Mouse (Mus musculus) erythroblast, embryonic 14.5 days (primary cell): ENCODE results near the gene Hipk2. TPM values are rescaled to one million over a fixed set of nuclear protein-coding genes. Genes with fewer than 3 reads are reported as not detected.

Experiments
- H3K27me3 ChIP-seq: 2 replicates; pipeline ENCODE4 v1.6.1; 2012; ENCODE audit warnings: inconsistent platforms; ENCODE audit not compliant: control insufficient read depth
- H3K36me3 ChIP-seq: 2 replicates; pipeline ENCODE4 v1.6.1; 2012; ENCODE audit warnings: mild to moderate bottlenecking, inconsistent platforms; ENCODE audit not compliant: control insufficient read depth
- H3K4me1 ChIP-seq: 2 replicates; pipeline ENCODE4 v1.6.1; 2012; ENCODE audit warnings: inconsistent platforms; ENCODE audit not compliant: control insufficient read depth
- H3K4me3 ChIP-seq: replicated peaks from 2 replicates; pipeline ENCODE3; 2012; ENCODE audit warnings: moderate library complexity, mild to moderate bottlenecking, inconsistent platforms
- H3K9me3 ChIP-seq: 2 replicates; pipeline ENCODE4 v1.6.1; 2012; ENCODE audit warnings: low read length, inconsistent platforms, mixed read lengths; ENCODE audit not compliant: control insufficient read depth
- GATA1 ChIP-seq: IDR thresholded peaks from 2 replicates; pipeline ENCODE4 v1.6.1; 2012; ENCODE audit warnings: low read length, inconsistent platforms, mixed read lengths
- TAL1 ChIP-seq: IDR thresholded peaks from 3 replicates; pipeline ENCODE4 v1.6.1; 2012; ENCODE audit warnings: low read length, inconsistent platforms, mixed read lengths
- polyA plus RNA-seq: library from polyadenylated mRNA; stranded (reverse); fragments of >175 nt; gene quantifications from 2 replicates; pipeline ENCODE4 v1.2.3, GENCODE M21; 2012

The Hipk2 gene
- polyA plus RNA-seq, 1 experiment = 16.6 TPM

DNA sequence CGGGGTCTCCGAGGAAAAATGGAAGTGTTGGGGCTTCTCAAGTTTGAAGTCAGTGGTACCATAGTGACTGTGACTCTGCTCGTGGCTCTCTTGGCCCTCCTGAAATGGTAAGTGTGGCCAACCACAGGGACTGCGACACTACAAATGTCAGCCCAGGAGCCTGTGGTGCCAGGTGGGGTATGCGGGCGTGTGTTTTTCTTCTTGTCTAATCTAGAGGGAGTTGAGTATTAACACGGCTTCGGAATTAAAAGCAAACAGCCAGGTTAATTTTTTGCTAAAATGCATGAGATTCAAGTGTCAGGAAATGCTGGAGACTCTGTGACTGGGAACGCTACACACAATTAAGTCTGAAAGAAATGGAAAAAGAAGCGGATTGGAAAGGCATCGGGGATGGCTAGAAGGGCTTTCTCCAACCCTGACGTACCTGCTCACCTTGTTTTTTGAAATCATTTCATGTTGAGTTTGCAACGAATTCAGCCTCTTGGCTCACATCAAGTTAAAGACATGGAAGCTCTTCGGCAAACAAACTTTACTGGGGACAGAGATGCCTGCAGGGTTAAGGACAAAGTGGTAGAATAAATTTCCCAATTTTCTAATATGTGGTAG is 43.3 kb upstream of the Hipk2 start:
- Histone ChIP-seq H3K9me3 (no peaks in the 10 kb centered on the region), H3K27me3 (no peaks in the 10 kb centered on the region), H3K4me3 (peak overlapping the region; percentile 32), H3K4me1 (peaks cover 100% of the 10 kb centered on the region), H3K36me3 (peaks cover 51% of the 10 kb centered on the region)
- no peak for TF ChIP-seq TAL1
- TF ChIP-seq GATA1 = no peak

GRCm38 (mm10) chr6:38918728-38919127 is 42.8 kb upstream of the Hipk2 start:
- Histone ChIP-seq H3K4me1 (peaks cover 100% of the 10 kb centered on the region), H3K9me3 (no peaks in the 10 kb centered on the region), H3K27me3 (no peaks in the 10 kb centered on the region), H3K36me3 (peaks cover 56% of the 10 kb centered on the region), H3K4me3 (peak overlapping the region; percentile 37)
- TF ChIP-seq TAL1 (no peak), GATA1 (no peak)

DNA sequence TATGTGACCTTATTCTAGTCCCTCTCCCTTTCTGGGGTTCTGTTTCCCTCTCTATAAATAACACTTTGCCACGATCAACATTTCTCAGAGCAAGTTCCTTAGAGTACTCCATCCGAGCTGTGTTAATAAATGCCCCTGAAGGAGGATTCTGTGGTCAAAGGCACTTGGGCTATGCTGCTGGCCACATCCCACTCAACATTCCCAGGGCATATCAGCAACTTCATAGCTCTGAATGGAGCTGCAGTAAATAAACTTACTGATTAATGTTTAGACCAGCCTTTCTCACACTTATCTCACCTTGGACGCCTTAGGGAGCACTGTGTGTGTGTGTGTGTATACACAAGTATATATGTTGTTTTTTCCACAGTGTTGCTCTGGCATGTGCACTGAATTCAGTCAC is 41.5 kb upstream of the Hipk2 start:
- TF ChIP-seq GATA1 (no peak), TAL1 (no peak)
- Histone ChIP-seq H3K27me3 (no peaks in the 10 kb centered on the region), H3K9me3 (no peaks in the 10 kb centered on the region), H3K4me3 (peak overlapping the region; percentile 35), H3K4me1 (peaks cover 100% of the 10 kb centered on the region), H3K36me3 (peaks cover 62% of the 10 kb centered on the region)

DNA sequence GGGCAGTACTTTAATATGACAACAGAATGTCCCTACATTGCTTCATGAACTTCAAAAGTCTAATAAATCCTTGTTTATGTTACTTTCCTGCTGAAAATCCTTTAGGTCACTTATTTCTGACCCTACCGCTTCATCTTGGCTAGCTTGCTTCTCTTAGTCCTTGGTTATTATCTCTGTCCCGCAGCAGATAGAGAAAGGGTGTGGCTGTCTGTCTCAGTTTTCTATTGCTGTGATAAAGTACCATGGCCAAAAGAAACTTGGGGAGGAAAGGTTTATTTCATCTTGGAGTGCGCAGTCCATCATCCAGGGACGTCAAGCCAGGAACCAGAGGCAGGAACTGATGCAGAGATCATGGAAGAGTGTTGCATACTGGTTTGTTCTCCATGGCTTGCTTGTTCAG is 40.6 kb upstream of the Hipk2 start:
- H3K4me1 ChIP-seq = peaks cover 100% of the 10 kb centered on the region
- H3K4me3 ChIP-seq = peak overlapping the region; percentile 35
- no peaks in the 10 kb centered on the region for H3K27me3 ChIP-seq
- peak; percentile 87 for TF ChIP-seq GATA1
- TF ChIP-seq TAL1 = peak; percentile 75
- peaks cover 59% of the 10 kb centered on the region for H3K36me3 ChIP-seq
- no peaks in the 10 kb centered on the region for H3K9me3 ChIP-seq

DNA sequence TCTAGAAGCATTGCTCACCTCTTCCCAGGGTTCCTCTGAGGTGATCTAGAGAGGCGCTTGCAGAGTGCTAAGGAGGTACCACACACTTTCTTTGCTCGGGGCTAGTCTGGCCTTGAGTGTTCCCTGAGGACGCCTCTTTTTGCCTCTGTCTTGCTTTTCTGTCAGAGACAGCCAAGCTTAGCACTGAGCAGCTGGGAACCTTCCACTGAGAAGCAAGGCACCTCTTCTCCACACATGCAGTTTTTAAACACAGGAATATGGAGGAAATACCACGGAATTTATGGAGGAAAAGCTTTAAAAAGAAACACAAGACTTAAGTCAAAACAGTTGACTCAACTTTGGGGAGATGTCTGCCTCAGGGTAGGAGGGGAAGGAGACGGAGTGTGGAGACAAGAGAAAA is 39.8 kb upstream of the Hipk2 start:
- no peak overlapping the region for H3K4me3 ChIP-seq
- TF ChIP-seq GATA1 = no peak
- no peak for TF ChIP-seq TAL1
- H3K4me1 ChIP-seq = peaks cover 100% of the 10 kb centered on the region
- H3K27me3 ChIP-seq = no peaks in the 10 kb centered on the region
- H3K36me3 ChIP-seq = peaks cover 53% of the 10 kb centered on the region
- no peaks in the 10 kb centered on the region for H3K9me3 ChIP-seq

GRCm38 (mm10) chr6:38914181-38914580 is 38.2 kb upstream of the Hipk2 start:
- TF ChIP-seq GATA1 = no peak
- no peak for TF ChIP-seq TAL1
- Histone ChIP-seq H3K4me1 (peaks cover 100% of the 10 kb centered on the region), H3K9me3 (no peaks in the 10 kb centered on the region), H3K4me3 (no peak overlapping the region), H3K27me3 (no peaks in the 10 kb centered on the region), H3K36me3 (peaks cover 48% of the 10 kb centered on the region)

GRCm38 (mm10) chr6:38913386-38914042 is 37.5 kb upstream of the Hipk2 start:
- TF ChIP-seq GATA1 (no peak), TAL1 (no peak)
- Histone ChIP-seq H3K9me3 (no peaks in the 10 kb centered on the region), H3K27me3 (no peaks in the 10 kb centered on the region), H3K4me3 (no peak overlapping the region), H3K36me3 (peaks cover 42% of the 10 kb centered on the region), H3K4me1 (peaks cover 100% of the 10 kb centered on the region)

DNA sequence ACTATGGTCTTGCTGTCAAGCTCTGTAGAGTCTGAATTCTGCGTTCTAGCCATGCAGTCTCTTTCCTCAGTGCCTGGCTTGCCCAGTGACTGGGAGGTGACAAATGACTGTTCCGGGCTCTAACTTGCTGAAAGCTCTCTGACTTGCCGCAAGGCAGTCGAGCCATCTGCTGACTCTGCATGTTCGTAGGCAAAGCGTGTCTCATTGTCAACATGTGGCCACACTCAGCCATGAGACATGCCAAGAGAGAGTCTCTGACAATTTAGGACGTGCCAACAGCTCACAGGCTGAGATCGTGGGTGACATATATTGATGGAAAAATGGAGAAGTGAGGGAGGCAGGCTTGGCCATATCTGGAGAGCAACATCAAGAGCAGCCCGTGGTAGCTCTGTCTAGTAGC is 36.9 kb upstream of the Hipk2 start:
- TF ChIP-seq TAL1 = no peak
- no peak for TF ChIP-seq GATA1
- H3K36me3 ChIP-seq = peaks cover 42% of the 10 kb centered on the region
- H3K4me1 ChIP-seq = peaks cover 100% of the 10 kb centered on the region
- peak overlapping the region; percentile 28 for H3K4me3 ChIP-seq
- H3K9me3 ChIP-seq = no peaks in the 10 kb centered on the region
- no peaks in the 10 kb centered on the region for H3K27me3 ChIP-seq

DNA sequence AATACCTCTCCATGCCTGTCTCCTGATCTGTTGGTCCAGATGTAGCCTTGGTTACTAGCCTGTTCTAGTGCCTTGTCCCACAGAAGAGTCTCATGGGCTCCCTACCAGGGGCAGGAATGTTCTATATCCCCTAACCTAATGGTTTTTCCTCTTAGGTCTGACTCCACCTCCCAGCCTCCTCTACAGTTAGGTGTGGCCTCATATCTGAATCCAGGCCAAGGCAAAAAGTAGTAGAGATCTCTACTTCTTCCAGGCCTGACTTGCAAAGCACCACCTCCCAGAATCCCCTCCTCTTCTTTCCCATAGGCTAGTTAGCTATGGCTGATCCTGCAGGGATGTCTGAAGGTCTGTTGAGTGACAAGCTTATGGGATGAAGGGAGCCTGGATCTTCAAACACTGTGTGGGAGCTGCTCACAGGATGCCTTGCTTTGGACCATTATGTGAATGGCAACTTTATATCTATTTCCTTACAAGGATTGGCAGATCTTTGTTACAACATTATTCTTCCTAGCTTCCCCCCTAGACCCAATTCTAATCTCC is 36.2 kb upstream of the Hipk2 start:
- H3K4me1 ChIP-seq = peaks cover 100% of the 10 kb centered on the region
- H3K4me3 ChIP-seq = peak overlapping the region; percentile 28
- TF ChIP-seq TAL1 = no peak
- no peak for TF ChIP-seq GATA1
- no peaks in the 10 kb centered on the region for H3K27me3 ChIP-seq
- no peaks in the 10 kb centered on the region for H3K9me3 ChIP-seq
- peaks cover 38% of the 10 kb centered on the region for H3K36me3 ChIP-seq
